ENCODE assay signal across 9 mouse cellular contexts in the genomic region with DNA sequence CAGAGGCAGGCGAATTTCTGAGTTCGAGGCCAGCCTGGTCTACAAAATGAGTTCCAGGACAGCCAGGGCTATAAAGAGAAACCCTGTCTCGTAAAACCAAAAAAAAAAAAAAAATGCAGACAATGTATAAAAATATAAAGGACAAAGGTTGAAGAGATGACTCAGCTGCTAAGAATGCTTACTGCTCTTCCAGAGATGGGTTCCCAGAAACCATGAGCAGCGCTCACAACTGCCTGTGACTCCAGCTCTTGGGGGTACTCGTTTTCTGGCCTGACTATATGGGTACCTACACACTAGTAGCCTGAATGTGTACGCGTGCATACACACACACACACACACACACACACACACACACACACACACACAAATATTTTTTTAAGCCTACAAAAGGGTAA. TPM values are rescaled to one million over a fixed set of nuclear protein-coding genes. Genes with fewer than 3 reads are reported as not detected.
"Had no signal": no experiment of that assay in that cellular context is flagged by ENCODE, and none has a peak within 500 bp of the region (broad histone marks: within the 10 kb centered on the region; RNA-seq: fewer than 3 reads in every experiment).

No protein-coding gene starts in this region.

RNA-seq across cellular contexts. Expression of a gene that starts 32.3 kb away (rescaled TPM):
- total RNA-seq: gastrocnemius, adult 2 months; gastrocnemius, postnatal 10 days; gastrocnemius, postnatal 25 days; gastrocnemius, postnatal 4 days; granulocyte monocyte progenitor cell, adult 5-6 weeks; heart, adult 2 months; heart, postnatal 36 days had no signal
- polyA plus RNA-seq: heart, embryonic 13.5 days; large intestine, adult 2 months had no signal
